ENCODE assay signal across 10 mouse cellular contexts in the genomic region with DNA sequence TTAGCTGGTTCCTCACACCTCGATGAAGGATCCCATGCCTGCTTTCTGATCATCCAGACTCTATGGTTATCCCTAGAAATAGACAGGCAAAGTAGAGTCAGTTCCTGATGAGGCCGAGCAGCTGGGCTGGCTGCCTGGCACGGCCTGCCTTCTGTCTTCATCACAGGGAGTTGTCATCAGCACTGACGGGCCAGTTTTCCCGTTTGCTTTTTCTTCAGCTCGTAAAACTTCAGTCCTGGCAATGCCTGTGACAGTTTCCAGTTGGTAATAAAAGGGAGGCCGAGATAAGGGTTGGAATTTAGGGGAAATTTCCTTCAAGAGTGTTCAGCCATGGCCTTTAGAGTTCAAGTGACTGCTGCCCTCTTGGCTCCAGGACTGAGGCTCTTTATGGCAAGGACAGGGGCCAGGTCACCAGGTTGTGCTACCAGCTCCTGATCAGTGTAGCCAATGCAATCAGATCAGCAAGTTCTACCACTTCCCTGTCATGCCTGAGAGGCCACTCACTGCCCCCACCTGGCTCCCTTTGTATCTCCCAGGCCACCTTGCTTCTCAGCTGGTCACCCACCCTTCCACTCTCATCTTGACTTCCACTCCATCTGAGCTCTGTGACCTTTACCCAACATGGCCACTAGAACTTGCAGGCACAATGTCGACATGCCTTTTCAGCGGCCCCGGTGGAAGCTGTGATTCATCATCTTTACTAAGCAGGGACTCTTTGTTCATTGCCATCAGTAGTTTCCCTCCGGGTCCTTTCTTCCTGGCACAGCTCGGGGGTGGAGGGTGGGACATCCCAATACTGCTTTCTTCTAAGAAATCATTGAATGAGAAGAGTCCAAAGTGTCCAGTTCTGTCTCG. TPM values are rescaled to one million over a fixed set of nuclear protein-coding genes. Genes with fewer than 3 reads are reported as not detected.
DNase-seq lines count a peak whose midpoint lies in the region; ATAC-seq and TF ChIP-seq lines count a peak whose summit lies in the region.
"Had no signal": no experiment of that assay in that cellular context is flagged by ENCODE, and none has a peak within 500 bp of the region (broad histone marks: within the 10 kb centered on the region; RNA-seq: fewer than 3 reads in every experiment).

No protein-coding gene starts in this region.

- DNase-seq in kidney, adult 11 months, result peak; percentile 47
- no peak for DNase-seq in kidney, postnatal 0 days (ENCODE audit: low spot score)
- peak; percentile 53 to 86 for DNase-seq in lung, postnatal 4 days
- DNase-seq in spleen, adult 18-20 months, result no peak
- DNase-seq: cerebellum, adult 18-20 months; liver, embryonic 13.5 days had no signal

- WGBS in kidney, embryonic 14.5 days, result 53% methylated on average over 13 of the region's 13 CpGs
- 40% methylated on average over 13 of the region's 13 CpGs for WGBS in heart, embryonic 11.5 days (ENCODE audit: insufficient replicate concordance)
- 50% methylated on average over 13 of the region's 13 CpGs for WGBS in kidney, postnatal 0 days
- WGBS in midbrain, embryonic 15.5 days, result 87% methylated on average over 13 of the region's 13 CpGs
- 78% methylated on average over 13 of the region's 13 CpGs for WGBS in hindbrain, embryonic 13.5 days

- TF ChIP-seq CTCF in kidney, postnatal 0 days (IDR thresholded peaks at IDR 0.05; ENCODE audit: low read depth), result no peak

- H3K36me3 ChIP-seq in kidney, embryonic 14.5 days (ENCODE audit: control insufficient read depth, insufficient read depth, low read length), result no peaks in the 10 kb centered on the region
- no peaks in the 10 kb centered on the region for H3K36me3 ChIP-seq in heart, embryonic 11.5 days (ENCODE audit: control insufficient read depth, insufficient read depth, low read length)
- H3K36me3 ChIP-seq in kidney, postnatal 0 days (ENCODE audit: insufficient read depth, low read length), result no peaks in the 10 kb centered on the region
- no peaks in the 10 kb centered on the region for H3K36me3 ChIP-seq in midbrain, embryonic 15.5 days (replicated peaks)
- no peaks in the 10 kb centered on the region for H3K36me3 ChIP-seq in hindbrain, embryonic 13.5 days
- H3K36me3 ChIP-seq: liver, embryonic 13.5 days had no signal

- H3K9me3 ChIP-seq in kidney, embryonic 14.5 days (ENCODE audit: control insufficient read depth, low read length), result no peaks in the 10 kb centered on the region
- H3K9me3 ChIP-seq in heart, embryonic 11.5 days (replicated peaks; ENCODE audit: control insufficient read depth, low read length), result no peaks in the 10 kb centered on the region
- H3K9me3 ChIP-seq in kidney, postnatal 0 days (replicated peaks; ENCODE audit: low read length), result no peaks in the 10 kb centered on the region
- H3K9me3 ChIP-seq in midbrain, embryonic 15.5 days, result no peaks in the 10 kb centered on the region
- no peaks in the 10 kb centered on the region for H3K9me3 ChIP-seq in hindbrain, embryonic 13.5 days
- H3K9me3 ChIP-seq: liver, embryonic 13.5 days had no signal

- H3K27ac ChIP-seq in kidney, embryonic 14.5 days (ENCODE audit: low read depth, low read length), result no peak overlapping the region
- peak overlapping the region; percentile 22 for H3K27ac ChIP-seq in heart, embryonic 11.5 days (ENCODE audit: low read depth, low read length)
- no peak overlapping the region for H3K27ac ChIP-seq in kidney, postnatal 0 days
- H3K27ac ChIP-seq in midbrain, embryonic 15.5 days, result no peak overlapping the region
- H3K27ac ChIP-seq in hindbrain, embryonic 13.5 days, result no peak overlapping the region
- H3K27ac ChIP-seq: liver, embryonic 13.5 days had no signal

- H3K4me2 ChIP-seq in kidney, embryonic 14.5 days (replicated peaks; ENCODE audit: low read depth, low read length), result no peak overlapping the region
- peak overlapping the region; percentile 29 for H3K4me2 ChIP-seq in heart, embryonic 11.5 days
- no peak overlapping the region for H3K4me2 ChIP-seq in kidney, postnatal 0 days (ENCODE audit: low read length)
- H3K4me2 ChIP-seq in midbrain, embryonic 15.5 days, result no peak overlapping the region
- H3K4me2 ChIP-seq in hindbrain, embryonic 13.5 days, result no peak overlapping the region
- H3K4me2 ChIP-seq: liver, embryonic 13.5 days had no signal

- 0 out of 2 replicates have a peak, but pooled peaks cover 3% of the 10 kb centered on the region for H3K4me1 ChIP-seq in kidney, embryonic 14.5 days (ENCODE audit: control insufficient read depth, insufficient read depth, low read length)
- H3K4me1 ChIP-seq in heart, embryonic 11.5 days (ENCODE audit: control insufficient read depth, insufficient read depth, low read length), result 0 out of 2 replicates have a peak, but pooled peaks cover 13% of the 10 kb centered on the region
- no peaks in the 10 kb centered on the region for H3K4me1 ChIP-seq in kidney, postnatal 0 days (replicated peaks; ENCODE audit: insufficient read depth, low read length)
- H3K4me1 ChIP-seq in midbrain, embryonic 15.5 days, result no peaks in the 10 kb centered on the region
- no peaks in the 10 kb centered on the region for H3K4me1 ChIP-seq in hindbrain, embryonic 13.5 days (replicated peaks)
- H3K4me1 ChIP-seq: liver, embryonic 13.5 days had no signal

- no peak overlapping the region for H3K9ac ChIP-seq in kidney, embryonic 14.5 days (ENCODE audit: low read depth, low read length)
- H3K9ac ChIP-seq in heart, embryonic 11.5 days (ENCODE audit: low read depth, low read length), result no peak overlapping the region
- no peak overlapping the region for H3K9ac ChIP-seq in kidney, postnatal 0 days (ENCODE audit: low read depth, low read length)
- H3K9ac ChIP-seq in midbrain, embryonic 15.5 days, result no peak overlapping the region
- no peak overlapping the region for H3K9ac ChIP-seq in hindbrain, embryonic 13.5 days
- H3K9ac ChIP-seq: liver, embryonic 13.5 days had no signal

- no peak overlapping the region for H3K4me3 ChIP-seq in kidney, embryonic 14.5 days (ENCODE audit: low read length)
- H3K4me3 ChIP-seq in heart, embryonic 11.5 days (ENCODE audit: low read depth, low read length), result no peak overlapping the region
- H3K4me3 ChIP-seq in kidney, postnatal 0 days (replicated peaks; ENCODE audit: low read depth, low read length), result no peak overlapping the region
- H3K4me3 ChIP-seq in midbrain, embryonic 15.5 days, result no peak overlapping the region
- H3K4me3 ChIP-seq in hindbrain, embryonic 13.5 days, result no peak overlapping the region
- H3K4me3 ChIP-seq: liver, embryonic 13.5 days had no signal

- no peak for ATAC-seq in kidney, embryonic 14.5 days (ENCODE audit: low FRiP score, low TSS enrichment)
- ATAC-seq in heart, embryonic 11.5 days (replicated peaks; ENCODE audit: insufficient number of reproducible peaks, low FRiP score, low TSS enrichment), result 0 out of 2 replicates have a peak, but pooled peaks have one; percentile 31
- peak; percentile 43; the same call in 1 of the 2 replicates for ATAC-seq in kidney, postnatal 0 days (replicated peaks; ENCODE audit: low FRiP score, low read depth)
- no peak for ATAC-seq in midbrain, embryonic 15.5 days (replicated peaks)
- ATAC-seq in hindbrain, embryonic 13.5 days (ENCODE audit: low FRiP score), result no peak

- no peaks in the 10 kb centered on the region for H3K27me3 ChIP-seq in kidney, embryonic 14.5 days (ENCODE audit: control insufficient read depth, insufficient read depth, low read length)
- no peaks in the 10 kb centered on the region for H3K27me3 ChIP-seq in heart, embryonic 11.5 days (ENCODE audit: control insufficient read depth, insufficient read depth, low read length)
- no peaks in the 10 kb centered on the region for H3K27me3 ChIP-seq in kidney, postnatal 0 days (ENCODE audit: insufficient read depth, low read length)
- no peaks in the 10 kb centered on the region for H3K27me3 ChIP-seq in midbrain, embryonic 15.5 days (replicated peaks)
- H3K27me3 ChIP-seq in hindbrain, embryonic 13.5 days, result peaks cover 7% of the 10 kb centered on the region; the same call in 1 of the 2 replicates
- H3K27me3 ChIP-seq: liver, embryonic 13.5 days had no signal

RNA-seq across cellular contexts. Expression of gene Abca4, which starts 20.5 kb away (rescaled TPM):
- polyA plus RNA-seq in kidney, embryonic 14.5 days (2014; fragmentation: Nextera tagmentation; extraction: Ambion mirVana), result 0.70 and 0.84 TPM in 2 replicates
- 3.1 and 5.1 TPM in 2 replicates for polyA plus RNA-seq in heart, embryonic 11.5 days (2014; fragmentation: Nextera tagmentation; extraction: Ambion mirVana)
- polyA plus RNA-seq in kidney, postnatal 0 days (2015; fragmentation: Nextera tagmentation; extraction: Ambion mirVana), result 1.0 and 1.2 TPM in 2 replicates
- polyA plus RNA-seq in midbrain, embryonic 15.5 days (2015; fragmentation: Nextera tagmentation; extraction: Ambion mirVana), result 1.3 and 1.4 TPM in 2 replicates
- polyA plus RNA-seq in hindbrain, embryonic 13.5 days (2015; fragmentation: Nextera tagmentation; extraction: Ambion mirVana), result 2.1 and 3.1 TPM in 2 replicates

Comparison
In these comparisons a context has a peak if more than half of its experiments do, and no peak if none do; other contexts are left out.
1. DNase-seq: peak in kidney, adult 11 months (single experiment) and lung, postnatal 4 days (2 of 2); none in kidney, postnatal 0 days (single experiment) and spleen, adult 18-20 months (0 of 2).
2. ATAC-seq: peak in heart, embryonic 11.5 days (single experiment) and kidney, postnatal 0 days (single experiment); none in kidney, embryonic 14.5 days (single experiment), midbrain, embryonic 15.5 days (single experiment) and hindbrain, embryonic 13.5 days (single experiment).